Mouse (Mus musculus) spleen, adult 2 months (tissue): ENCODE results near the gene Sigmar1. TPM values are rescaled to one million over a fixed set of nuclear protein-coding genes. Genes with fewer than 3 reads are reported as not detected.
"Not testable (repeated sequence)": the region's sequence is repeated elsewhere in the genome, so short reads cannot be mapped to it uniquely, and the experiment has no call there.

Experiments
- DNase-seq, 2 experiments: peaks; one replicate each; pipeline versions ENCODE4 v3.0.0 to v3.0.0-alpha.2; 2012 to 2021; ENCODE audit warnings: low spot score in 2 of 2, low read depth in 1 of 2
- H3K27ac ChIP-seq: fragments of 200-500 bp; 2 replicates; pipeline ENCODE4 v1.5.1; 2012; ENCODE audit warnings: low read length, inconsistent platforms; ENCODE audit not compliant: insufficient read depth
- H3K27me3 ChIP-seq: fragments of 200-500 bp; 2 replicates; pipeline ENCODE4 v1.6.1; 2012; ENCODE audit warnings: mild to moderate bottlenecking, moderate library complexity, low read length, inconsistent platforms; ENCODE audit not compliant: control insufficient read depth, insufficient read depth
- H3K36me3 ChIP-seq: fragments of 200-500 bp; 2 replicates; pipeline ENCODE4 v1.6.1; 2012; ENCODE audit warnings: mild to moderate bottlenecking, low read length, inconsistent platforms; ENCODE audit not compliant: control insufficient read depth, insufficient read depth
- H3K4me1 ChIP-seq: fragments of 200-500 bp; 2 replicates; pipeline ENCODE4 v1.6.1; 2011; ENCODE audit warnings: inconsistent platforms; ENCODE audit not compliant: control insufficient read depth, insufficient read depth, insufficient read length
- H3K4me3 ChIP-seq: fragments of 200-500 bp; 2 replicates; pipeline ENCODE4 v1.5.1; 2011; ENCODE audit warnings: mild to moderate bottlenecking, inconsistent platforms; ENCODE audit not compliant: insufficient read depth, insufficient read length; ENCODE audit errors: extremely low read depth
- CTCF ChIP-seq: fragments of 200-500 bp; IDR thresholded peaks from 2 replicates; pipeline ENCODE4 v1.5.1; 2011; ENCODE audit warnings: mild to moderate bottlenecking, inconsistent platforms; ENCODE audit not compliant: insufficient read depth, insufficient read length, insufficient replicate concordance; ENCODE audit errors: extremely low read depth
- POLR2A ChIP-seq: fragments of 200-500 bp; IDR thresholded peaks from 2 replicates; pipeline ENCODE4 v1.6.1; 2011; ENCODE audit warnings: low read depth, low read length, inconsistent platforms
- WGBS: fragments of 180-500 bp; shearing (Covaris S2); methylation state at CpG from one replicate; pipeline ENCODE4 v1.1.7; 2018; 5-methylcytosine and 5-hydroxymethylcytosine counted together
- polyA plus RNA-seq: library from polyadenylated mRNA; depleted of rRNA; stranded (reverse); fragments of >200 nt; gene quantifications from 2 replicates; pipeline ENCODE4 v1.2.3, GENCODE M21; 2012

The Sigmar1 gene
- polyA plus RNA-seq, 1 experiment: 48.3 TPM

DNA sequence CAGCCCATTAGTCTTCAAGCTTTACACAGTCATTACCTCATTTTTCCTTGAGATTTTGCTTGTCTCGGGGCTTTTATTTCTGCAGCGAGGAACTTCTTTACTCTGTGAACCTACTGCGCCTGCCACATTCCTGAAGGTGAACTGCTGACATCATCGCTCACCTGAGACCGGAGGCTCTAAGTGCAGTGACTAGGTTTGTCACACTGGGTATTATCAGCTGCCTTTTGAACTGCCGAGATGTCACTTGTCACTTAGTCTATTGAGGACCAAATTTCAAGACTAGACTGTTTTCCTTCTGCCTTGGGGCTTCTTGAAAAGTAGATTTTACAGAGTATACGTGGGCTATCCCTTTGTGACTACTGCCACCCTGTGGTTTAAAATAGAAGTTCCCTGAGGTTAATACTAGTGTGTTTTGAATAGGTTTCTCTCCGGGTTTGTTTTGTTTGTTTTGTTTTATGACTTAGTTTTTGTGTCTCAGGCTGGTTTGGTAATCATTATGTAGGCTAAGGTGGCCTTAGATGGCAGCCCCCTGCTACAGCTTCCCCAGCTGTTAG lies 47.7 kb downstream of the Sigmar1 start:
- H3K27ac ChIP-seq: no peak overlapping the region
- no peak for DNase-seq
- TF ChIP-seq CTCF (no peak), POLR2A (no peak)
- H3K4me3 ChIP-seq: no peak overlapping the region
- 47% methylated on average over 8 of the region's 8 CpGs for WGBS
- H3K27me3 ChIP-seq: no peaks in the 10 kb centered on the region
- H3K4me1 ChIP-seq: peaks cover 10% of the 10 kb centered on the region; the same call in 1 of the 2 replicates
- H3K36me3 ChIP-seq: no peaks in the 10 kb centered on the region

DNA sequence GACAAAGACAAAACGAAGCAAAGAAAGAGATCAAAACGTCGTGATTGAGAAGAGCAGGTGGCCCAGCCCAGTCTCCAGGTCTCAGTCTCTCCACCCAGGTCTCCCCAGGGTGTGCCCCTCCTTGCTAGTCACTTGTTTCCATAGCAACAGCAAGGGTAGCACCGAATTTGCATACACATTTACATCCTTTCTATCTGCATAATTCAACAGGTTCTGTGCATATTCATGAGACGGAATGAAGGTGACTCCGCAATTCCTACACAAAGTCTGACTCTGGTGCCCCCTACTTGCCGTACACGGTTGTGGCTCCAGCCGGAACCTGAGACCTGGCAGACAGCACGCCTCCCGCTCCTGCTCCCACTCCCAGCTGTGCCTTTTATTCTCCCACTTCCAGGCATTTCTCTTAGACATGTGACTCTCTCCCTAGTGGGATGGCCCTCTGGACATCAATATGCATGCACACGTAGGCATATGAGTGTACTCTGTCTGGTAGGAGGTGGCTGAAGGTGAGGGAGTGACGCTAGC lies 48.9 kb downstream of the Sigmar1 start:
- peaks cover 3% of the 10 kb centered on the region; the same call in 1 of the 2 replicates for H3K4me1 ChIP-seq
- H3K4me3 ChIP-seq: no peak overlapping the region
- no peaks in the 10 kb centered on the region for H3K27me3 ChIP-seq
- TF ChIP-seq CTCF: peak; percentile 48; the same call in 1 of the 2 replicates
- TF ChIP-seq POLR2A: no peak
- peak; percentile 60 to 63 for DNase-seq
- H3K27ac ChIP-seq: no peak overlapping the region
- no peaks in the 10 kb centered on the region for H3K36me3 ChIP-seq
- WGBS: 8% methylated on average over 13 of the region's 13 CpGs

DNA sequence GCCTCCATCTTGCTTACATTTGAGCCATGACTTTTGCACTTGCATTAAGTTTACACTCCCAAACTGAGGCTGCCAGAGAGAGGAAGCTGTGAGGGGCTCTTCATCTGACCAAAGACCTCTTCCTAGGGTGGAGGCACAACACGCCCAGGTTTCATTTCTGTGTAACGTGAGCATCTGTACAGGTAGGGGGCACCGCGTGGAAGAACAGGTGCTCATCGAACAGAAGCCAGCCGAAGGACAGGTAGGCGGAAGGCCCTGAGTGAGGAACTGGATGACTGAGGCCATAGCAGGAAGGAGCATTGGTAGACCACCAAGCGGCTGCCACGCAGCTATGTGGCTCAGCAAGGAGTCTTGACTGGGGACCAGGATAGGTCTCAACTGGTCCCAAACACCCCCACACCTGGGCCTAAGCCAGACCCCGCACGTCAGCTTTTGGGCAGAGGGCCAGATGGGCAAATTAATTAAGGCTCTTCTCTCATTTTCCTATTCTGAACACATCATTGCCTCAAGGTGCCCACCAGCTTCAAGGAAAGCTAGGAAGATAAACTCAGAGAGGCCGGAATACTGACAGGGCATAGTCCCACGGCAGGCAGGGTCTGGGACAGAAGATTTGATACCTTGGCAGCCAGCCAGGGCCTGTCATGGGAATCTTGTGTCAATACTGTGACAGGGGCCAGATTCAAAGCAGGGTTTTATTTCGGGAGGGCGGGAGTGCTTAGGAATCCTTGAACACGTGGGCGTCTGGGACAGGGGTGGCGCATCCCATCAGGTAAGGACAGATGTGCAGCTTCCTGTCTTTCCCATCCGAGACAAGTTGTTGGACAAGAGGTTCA lies 49.8 kb downstream of the Sigmar1 start:
- TF ChIP-seq CTCF (no peak), POLR2A (no peak)
- H3K36me3 ChIP-seq: no peaks in the 10 kb centered on the region
- H3K4me1 ChIP-seq: peaks cover 2% of the 10 kb centered on the region; the same call in 1 of the 2 replicates
- 81% methylated on average over 19 of the region's 19 CpGs for WGBS
- no peaks in the 10 kb centered on the region for H3K27me3 ChIP-seq
- no peak for DNase-seq
- H3K27ac ChIP-seq: no peak overlapping the region
- H3K4me3 ChIP-seq: no peak overlapping the region

DNA sequence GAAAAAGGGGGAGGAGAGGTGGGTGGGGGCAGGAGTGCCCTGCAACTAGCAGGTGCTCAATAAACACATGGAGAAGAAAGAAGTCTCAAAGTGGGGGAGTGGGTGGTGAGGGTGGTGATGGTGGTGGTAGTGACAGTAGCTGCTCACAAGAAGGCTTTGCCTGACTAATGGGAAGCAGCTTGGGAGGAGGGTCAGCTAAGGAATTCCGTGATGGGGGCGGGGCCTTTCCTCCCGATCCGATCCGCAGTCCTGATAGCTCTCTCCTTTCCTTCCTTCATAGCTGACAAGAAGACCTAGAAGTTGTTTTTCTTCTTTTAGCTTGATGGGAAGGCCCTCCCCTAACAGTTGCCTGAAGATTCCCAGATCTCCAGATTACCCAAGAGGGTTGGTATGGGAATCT lies 51.3 kb downstream of the Sigmar1 start:
- DNase-seq: no peak
- peaks cover 2% of the 10 kb centered on the region; the same call in 1 of the 2 replicates for H3K4me1 ChIP-seq
- TF ChIP-seq POLR2A (no peak), CTCF (no peak)
- no peak overlapping the region for H3K27ac ChIP-seq
- H3K4me3 ChIP-seq: no peak overlapping the region
- H3K27me3 ChIP-seq: no peaks in the 10 kb centered on the region
- no peaks in the 10 kb centered on the region for H3K36me3 ChIP-seq
- 35% methylated on average over 5 of the region's 5 CpGs for WGBS

DNA sequence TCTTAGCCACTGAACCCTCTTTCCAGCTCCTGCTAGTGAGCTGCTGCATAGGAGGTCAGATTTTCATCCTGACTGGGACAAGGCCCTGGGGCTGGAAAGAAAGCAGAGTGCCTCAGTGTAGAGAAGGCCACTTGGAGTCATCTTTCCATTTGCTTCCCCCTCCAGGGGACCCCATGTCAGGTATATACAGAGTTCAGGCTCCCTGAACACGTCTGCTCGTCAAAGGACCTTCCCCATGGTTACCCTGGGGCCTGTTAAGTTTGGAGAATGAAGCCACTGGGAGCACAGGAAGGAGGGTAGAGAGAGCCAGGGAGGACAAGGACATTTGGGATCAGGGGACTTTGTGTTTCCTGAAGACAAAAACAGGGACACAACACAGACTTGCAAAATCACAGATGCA lies 53.7 kb downstream of the Sigmar1 start:
- not testable (repeated sequence) for H3K36me3 ChIP-seq, H3K27me3 ChIP-seq, H3K27ac ChIP-seq, H3K4me1 ChIP-seq, H3K4me3 ChIP-seq, DNase-seq
- WGBS: 74% methylated on average over 2 of the region's 2 CpGs

DNA sequence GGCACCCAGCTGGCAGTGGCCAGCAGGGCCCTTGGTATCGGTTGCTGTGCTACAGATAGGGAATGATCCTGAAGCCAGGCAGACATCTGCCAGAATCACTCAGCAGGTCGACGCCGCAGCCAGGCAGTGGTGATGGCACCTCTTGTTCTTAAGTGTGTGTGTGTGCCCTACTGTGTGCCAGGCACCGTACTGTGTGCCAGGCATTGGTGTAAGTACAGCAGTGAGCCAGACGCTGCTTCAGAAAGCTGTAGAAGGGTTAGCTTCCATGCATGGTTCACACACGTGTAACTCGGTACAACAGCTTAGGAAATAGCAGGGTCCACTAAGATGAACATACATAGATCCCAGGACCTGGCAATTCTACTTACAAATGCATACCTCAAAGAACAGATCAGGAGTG lies 55.7 kb downstream of the Sigmar1 start:
- not testable (repeated sequence) for H3K4me3 ChIP-seq, H3K36me3 ChIP-seq, H3K27ac ChIP-seq, H3K27me3 ChIP-seq, DNase-seq, H3K4me1 ChIP-seq
- 83% methylated on average over 6 of the region's 8 CpGs for WGBS

DNA sequence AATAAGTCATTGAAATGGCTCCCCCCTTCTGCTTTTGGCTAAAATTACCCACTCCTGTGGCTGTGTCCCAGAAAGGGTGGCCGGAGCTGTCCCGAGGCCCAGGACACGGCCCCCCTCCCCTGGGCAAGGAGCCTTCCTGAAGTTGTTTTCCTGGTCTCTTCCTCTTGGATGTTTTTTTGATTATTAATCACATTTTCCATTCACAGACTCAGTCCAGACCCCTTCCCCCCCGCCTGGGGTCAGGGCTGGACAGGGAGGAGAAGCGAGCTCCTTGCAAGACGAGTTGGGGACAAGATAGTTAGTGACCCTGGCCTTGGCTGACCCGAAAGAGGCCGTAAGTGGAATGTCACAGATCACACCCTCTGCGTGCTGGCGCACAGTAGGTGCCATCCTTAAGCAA lies 56.2 kb downstream of the Sigmar1 start, which contains the start of gene Il11ra1:
Il11ra1 (plus strand) TSS at position 207 of the 400 bp plus-strand sequence.
- H3K36me3 ChIP-seq, DNase-seq, H3K27me3 ChIP-seq, H3K4me3 ChIP-seq, H3K4me1 ChIP-seq, H3K27ac ChIP-seq: not testable (repeated sequence)
- WGBS: 89% methylated on average over 10 of the region's 10 CpGs

DNA sequence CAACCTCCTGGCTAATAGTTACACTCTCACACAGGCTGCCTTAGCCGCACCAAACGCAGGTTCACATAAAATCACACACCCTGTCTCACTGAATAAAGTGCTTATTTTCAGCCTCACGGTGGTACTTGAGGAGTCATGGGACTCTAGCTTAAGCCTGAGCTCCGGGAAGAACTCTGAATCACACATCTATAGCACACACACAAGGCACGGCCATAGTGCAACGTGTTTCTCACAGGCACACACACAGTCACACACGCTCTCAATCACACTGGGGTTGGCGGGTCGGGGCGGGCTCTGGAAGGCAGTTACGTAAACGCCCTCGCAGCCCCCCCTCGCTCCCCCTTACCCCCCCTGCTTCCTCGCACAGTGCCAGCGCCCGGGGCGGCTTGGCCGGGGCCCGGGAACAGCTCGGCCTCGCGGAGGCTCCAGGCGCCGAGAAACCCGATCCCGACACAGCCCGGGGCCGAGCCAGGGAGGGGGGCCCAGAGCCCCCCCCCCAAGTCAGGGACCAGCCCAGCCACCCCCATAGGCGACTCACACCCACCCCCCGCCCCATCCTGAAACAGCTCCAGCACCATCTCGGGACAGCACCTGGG lies 57.4 kb downstream of the Sigmar1 start:
- not testable (repeated sequence) for H3K27me3 ChIP-seq, H3K4me3 ChIP-seq, H3K4me1 ChIP-seq, H3K27ac ChIP-seq, DNase-seq, H3K36me3 ChIP-seq
- 20% methylated on average over 24 of the region's 32 CpGs for whole genome bisulfite sequencing
